Mouse (Mus musculus): ENCODE results near the gene Gm11397.
"Not testable (repeated sequence)": the region's sequence is repeated elsewhere in the genome, so short reads cannot be mapped to it uniquely, and the experiment has no call there.

Gm11397 gene

GRCm38 (mm10) chr13:33395461-33395860 lies at the start of gene Gm11397:
Gene Gm11397, plus strand, starts transcription at chr13:33395761.
- DNase-seq = not testable (repeated sequence)

GRCm38 (mm10) chr13:33356666-33357065 lies 38.9 kb upstream of the Gm11397 start:
- not testable (repeated sequence) for DNase-seq

- not testable (repeated sequence) for DNase-seq
These were observed 37.2 kb downstream of the Gm11397 start for GRCm38 (mm10) chr13:33432714-33433113.
